Mouse (Mus musculus): ENCODE data around the gene Nuak2.
"Not testable (repeated sequence)": the region's sequence is repeated elsewhere in the genome, so short reads cannot be mapped to it uniquely, and the experiment has no call there.

Gene Nuak2

DNA sequence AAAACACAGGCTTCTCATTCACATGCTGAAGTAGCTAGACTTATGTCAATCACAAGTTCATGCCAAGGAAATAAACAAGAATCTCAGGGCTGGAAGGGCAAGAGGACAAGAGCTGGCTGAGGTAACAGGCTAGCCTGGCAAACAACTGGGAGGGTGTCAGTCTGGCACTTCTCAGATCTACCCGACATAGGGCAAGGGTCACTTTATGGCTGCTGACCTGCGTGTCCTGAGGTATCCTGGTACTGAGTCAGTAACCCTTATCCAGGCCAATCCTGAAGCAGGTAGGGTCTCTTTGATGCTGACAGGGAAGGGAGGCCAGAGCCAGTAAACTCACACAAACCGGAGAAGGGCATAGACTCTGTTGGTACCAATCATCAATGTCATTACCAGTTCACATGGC, 12.6 kb downstream of the Nuak2 start:
- no peak for DNase-seq

DNA sequence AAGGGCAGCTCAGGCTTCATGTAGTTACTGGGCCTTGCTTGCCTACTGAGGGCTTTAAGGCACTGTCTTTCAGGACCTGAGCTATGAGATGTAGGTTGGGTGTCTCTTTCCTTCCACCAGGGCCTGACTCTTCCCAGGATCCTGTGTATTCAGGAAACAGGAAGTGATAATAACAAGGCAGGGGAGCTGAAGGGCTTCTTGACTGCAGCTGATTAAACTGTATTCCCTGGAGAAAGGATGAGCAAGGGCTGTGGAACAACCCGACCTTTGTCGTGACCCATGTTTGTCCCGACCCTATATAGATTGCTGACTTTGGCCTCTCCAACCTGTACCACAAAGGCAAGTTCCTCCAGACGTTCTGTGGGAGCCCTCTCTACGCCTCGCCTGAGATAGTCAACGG, 13.7 kb downstream of the Nuak2 start:
- no peak for DNase-seq

- peak; percentile 74 to 80 for DNase-seq
These were observed 14.5 kb downstream of the Nuak2 start for GRCm38 (mm10) chr1:132330397-132330796.

- DNase-seq: no peak
These were observed 15.4 kb downstream of the Nuak2 start for GRCm38 (mm10) chr1:132331283-132331682.

GRCm38 (mm10) chr1:132333201-132333600, 17.3 kb downstream of the Nuak2 start:
- no peak for DNase-seq

GRCm38 (mm10) chr1:132333675-132334141, 17.8 kb downstream of the Nuak2 start:
- DNase-seq: peak in 1 of 2 experiments; percentile 55

GRCm38 (mm10) chr1:132334178-132334801, 18.4 kb downstream of the Nuak2 start:
- no peak for DNase-seq

- DNase-seq: no peak
These were observed 19.5 kb downstream of the Nuak2 start for GRCm38 (mm10) chr1:132335378-132335965.

DNA sequence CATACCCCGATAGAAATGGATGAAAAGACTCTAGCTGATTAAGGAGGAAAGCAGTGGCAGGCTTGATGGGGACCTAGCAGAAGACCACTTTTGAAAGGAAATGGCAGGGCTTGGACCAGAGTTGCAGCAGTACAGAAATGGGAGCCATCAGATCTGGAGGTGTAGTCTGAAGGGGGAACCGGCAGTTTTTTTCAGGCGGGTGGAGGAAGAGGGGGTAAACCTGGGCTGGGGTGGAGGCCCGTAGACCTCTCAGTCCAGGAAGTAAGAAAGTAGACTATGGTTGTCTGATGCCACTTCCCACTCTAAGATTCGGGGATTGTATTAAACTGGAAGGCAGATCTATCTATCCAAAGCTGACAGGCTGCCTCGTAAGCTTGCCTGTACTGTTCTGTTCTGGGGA, 21.0 kb downstream of the Nuak2 start:
- no peak for DNase-seq

DNA sequence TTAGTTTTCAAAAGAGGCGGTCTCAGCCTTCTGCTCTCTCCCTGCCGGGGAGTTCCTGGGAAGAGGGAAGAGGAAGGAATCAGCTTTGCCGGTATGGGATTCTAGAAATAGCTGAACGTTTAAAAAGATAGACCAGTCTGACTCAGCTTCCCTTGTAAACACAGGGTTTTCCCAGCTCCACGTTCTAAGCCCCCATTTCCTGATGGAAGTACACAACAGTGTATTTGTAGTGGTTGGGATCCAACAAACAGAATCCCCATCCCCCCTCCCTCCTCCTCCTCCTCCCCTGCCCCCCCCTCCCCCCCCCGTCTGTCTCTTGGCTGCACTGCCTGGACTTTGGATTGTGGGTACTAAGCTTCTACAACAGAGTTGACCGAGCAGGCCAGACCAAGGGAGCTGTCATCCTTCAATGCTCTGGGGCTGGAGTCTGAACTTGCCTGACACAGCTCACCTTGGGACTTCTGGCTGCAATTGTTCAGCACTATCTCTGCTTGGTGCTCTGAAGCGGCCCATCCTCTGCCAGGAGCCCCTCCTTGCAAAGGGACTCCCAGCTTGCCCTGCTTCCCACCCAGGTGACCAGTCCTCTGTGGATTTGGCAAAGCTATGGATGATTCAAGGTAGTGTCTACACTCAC, 22.2 kb downstream of the Nuak2 start:
- DNase-seq: no peak

- DNase-seq: no peak
These were observed 26.0 kb downstream of the Nuak2 start for GRCm38 (mm10) chr1:132341731-132342501.

GRCm38 (mm10) chr1:132342518-132342917, 26.6 kb downstream of the Nuak2 start:
- DNase-seq: no peak

DNA sequence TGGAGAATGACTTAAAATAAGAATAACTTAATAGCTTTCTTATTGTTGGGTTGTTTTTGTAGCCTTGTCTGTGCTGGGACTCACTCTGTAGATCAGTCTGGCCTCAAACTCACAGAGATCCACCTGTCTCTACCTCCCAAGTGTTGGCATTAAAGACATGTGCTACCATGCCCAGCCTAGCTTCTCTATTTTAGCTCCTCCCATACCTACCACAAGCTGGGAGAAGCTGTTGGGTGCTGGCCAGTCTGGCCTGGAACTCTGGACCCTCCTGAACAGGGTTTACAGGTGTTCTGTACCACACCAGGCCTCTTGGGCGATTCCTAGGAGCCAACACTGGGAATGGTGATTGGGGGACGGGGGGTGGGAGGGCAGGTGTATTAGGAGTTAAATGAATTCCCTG, 27.3 kb downstream of the Nuak2 start:
- DNase-seq: no peak

GRCm38 (mm10) chr1:132343656-132344055, 27.7 kb downstream of the Nuak2 start:
- no peak for DNase-seq

- DNase-seq: no peak
These were observed 29.6 kb downstream of the Nuak2 start for GRCm38 (mm10) chr1:132345514-132345913.

DNA sequence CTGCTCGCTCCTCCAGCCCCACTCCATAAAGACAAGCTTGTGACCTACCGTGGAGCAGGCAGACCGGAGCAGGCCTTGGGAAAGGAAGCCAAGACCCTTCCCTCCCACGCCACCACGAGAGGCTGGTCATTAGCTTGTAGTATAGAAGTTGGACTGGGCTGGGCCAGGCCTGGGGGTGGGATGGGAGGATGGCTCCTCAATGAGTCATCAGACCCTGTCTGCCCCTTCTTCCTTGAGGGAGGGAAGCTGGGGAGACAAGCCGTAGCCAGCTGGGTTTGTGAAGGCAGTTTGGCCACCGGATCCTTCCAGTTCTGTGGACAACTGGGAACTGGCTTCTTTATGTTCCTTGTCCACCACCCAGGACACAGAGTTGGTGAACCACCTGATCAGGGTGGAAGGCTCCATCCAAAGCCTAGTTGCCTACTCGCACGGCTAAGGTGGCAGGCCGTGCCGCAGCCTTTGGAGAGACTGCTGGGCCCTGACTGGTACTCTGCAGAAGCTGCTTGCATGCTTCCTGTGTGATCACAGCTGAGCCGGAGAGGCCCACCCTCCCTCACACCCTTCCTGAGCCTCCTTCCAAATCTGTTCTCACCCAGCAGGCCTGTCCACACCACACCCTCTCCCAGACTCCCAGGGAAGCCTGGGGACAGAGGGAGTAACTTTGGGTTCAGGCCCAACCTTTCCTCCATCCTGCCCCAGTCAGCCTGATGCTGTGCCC, 30.4 kb downstream of the Nuak2 start:
- DNase-seq: no peak

GRCm38 (mm10) chr1:132346951-132347350, 31.0 kb downstream of the Nuak2 start:
- DNase-seq: no peak

GRCm38 (mm10) chr1:132348401-132348800, 32.5 kb downstream of the Nuak2 start:
- no peak for DNase-seq

DNA sequence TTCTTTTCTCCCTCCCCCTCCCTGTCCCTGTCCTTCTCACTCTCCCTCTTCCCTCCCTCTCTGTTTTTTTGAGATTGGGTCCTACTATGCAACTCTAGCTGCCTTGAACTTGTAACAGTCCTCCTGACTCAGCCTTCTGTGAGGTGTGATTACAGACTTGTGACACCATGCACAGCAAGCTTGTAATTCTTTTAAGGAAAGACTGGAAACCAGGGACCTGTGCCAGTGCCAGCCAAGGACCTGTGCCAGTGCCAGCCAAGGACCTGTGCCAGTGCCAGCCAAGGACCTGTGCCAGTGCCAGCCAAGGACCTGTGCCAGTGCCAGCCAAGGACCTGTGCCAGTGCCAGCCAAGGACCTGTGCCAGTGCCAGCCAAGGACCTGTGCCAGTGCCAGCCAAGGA, 33.1 kb downstream of the Nuak2 start:
- DNase-seq: not testable (repeated sequence)

DNA sequence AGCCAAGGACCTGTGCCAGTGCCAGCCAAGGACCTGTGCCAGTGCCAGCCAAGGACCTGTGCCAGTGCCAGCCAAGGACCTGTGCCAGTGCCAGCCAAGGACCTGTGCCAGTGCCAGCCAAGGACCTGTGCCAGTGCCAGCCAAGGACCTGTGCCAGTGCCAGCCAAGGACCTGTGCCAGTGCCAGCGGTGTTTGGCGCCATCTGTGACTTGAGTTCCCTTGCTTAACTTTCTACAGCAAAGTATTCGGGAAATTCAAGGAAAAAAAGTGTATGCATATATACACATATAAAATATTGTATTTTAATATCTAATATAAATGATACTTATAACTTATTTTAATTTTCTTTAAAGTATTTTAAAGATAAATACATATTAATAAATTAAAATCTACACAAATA, 33.7 kb downstream of the Nuak2 start:
- not testable (repeated sequence) for DNase-seq

GRCm38 (mm10) chr1:132351058-132351457, 35.1 kb downstream of the Nuak2 start:
- no peak for DNase-seq

GRCm38 (mm10) chr1:132353389-132353788, 37.5 kb downstream of the Nuak2 start:
- DNase-seq: no peak

GRCm38 (mm10) chr1:132354234-132354633, 38.3 kb downstream of the Nuak2 start:
- DNase-seq: no peak

Data from cerebellum, postnatal 14 days (tissue).